ENCODE assay signal across 8 mouse cellular contexts in genomic region chrX:153723110-153723916, GRCm38 (mm10). TPM values are rescaled to one million over a fixed set of nuclear protein-coding genes. Genes with fewer than 3 reads are reported as not detected.
DNase-seq lines count a peak whose midpoint lies in the region; ATAC-seq lines count a peak whose summit lies in the region.

TSS of gene Nbdy (plus strand) at chrX:153723590.

- peak within 1 kb of the TSS; percentile 79 for H3K27ac ChIP-seq in hindbrain, embryonic 12.5 days
- peak within 1 kb of the TSS; percentile 80 for H3K27ac ChIP-seq in lung, embryonic 16.5 days (ENCODE audit: low read length)

- H3K4me3 ChIP-seq in hindbrain, embryonic 12.5 days, result peak within 1 kb of the TSS; percentile 46
- peak within 1 kb of the TSS; percentile 63 for H3K4me3 ChIP-seq in lung, embryonic 16.5 days (ENCODE audit: low read length)

- WGBS in hindbrain, embryonic 12.5 days, result 17% methylated on average over 32 of the region's 32 CpGs
- 13% methylated on average over 32 of the region's 32 CpGs for WGBS in lung, embryonic 16.5 days

- peak; percentile 73 for DNase-seq in R1 (ENCODE audit: low read depth, low spot score)
- peak; percentile 72 for DNase-seq in cerebellum, postnatal 14 days
- peak; percentile 15 to 25 for DNase-seq in frontal cortex, postnatal 25 days (ENCODE audit: low spot score in 2 of 2)
- peak; percentile 31 to 52 for DNase-seq in layer of hippocampus, postnatal 10 days (ENCODE audit: low spot score in 2 of 2)
- DNase-seq in ovary, adult 18-20 months (ENCODE audit: low spot score), result peak; percentile 21
- peak; percentile 46 for DNase-seq in thymus, postnatal 0 days (ENCODE audit: low spot score)

- peak within 1 kb of the TSS; percentile 69 for H3K9ac ChIP-seq in hindbrain, embryonic 12.5 days
- peak within 1 kb of the TSS; percentile 78 for H3K9ac ChIP-seq in lung, embryonic 16.5 days (ENCODE audit: low read length)

- H3K4me1 ChIP-seq in hindbrain, embryonic 12.5 days, result 0 out of 2 replicates have a peak, but pooled peaks cover 5% of the 10 kb centered on the region
- H3K4me1 ChIP-seq in lung, embryonic 16.5 days (replicated peaks; ENCODE audit: control insufficient read depth, insufficient read depth, low read length), result no peaks in the 10 kb centered on the region; the same call in 1 of the 2 replicates

- peak within 1 kb of the TSS; percentile 53 for H3K4me2 ChIP-seq in hindbrain, embryonic 12.5 days (replicated peaks)
- H3K4me2 ChIP-seq in lung, embryonic 16.5 days (ENCODE audit: low read depth, low read length), result peak within 1 kb of the TSS; percentile 61

- ATAC-seq in hindbrain, embryonic 12.5 days (ENCODE audit: low FRiP score), result peak; percentile 90
- peak; percentile 96 for ATAC-seq in lung, embryonic 16.5 days (ENCODE audit: low read depth)

- H3K27me3 ChIP-seq in hindbrain, embryonic 12.5 days, result no peaks in the 10 kb centered on the region
- H3K27me3 ChIP-seq in lung, embryonic 16.5 days (ENCODE audit: control insufficient read depth, insufficient read depth, low read depth, low read length), result no peaks in the 10 kb centered on the region

- H3K36me3 ChIP-seq in hindbrain, embryonic 12.5 days, result no peaks in the 10 kb centered on the region
- 0 out of 2 replicates have a peak, but pooled peaks cover 2% of the 10 kb centered on the region for H3K36me3 ChIP-seq in lung, embryonic 16.5 days (ENCODE audit: control insufficient read depth, insufficient read depth, low read length)

- no peaks in the 10 kb centered on the region for H3K9me3 ChIP-seq in hindbrain, embryonic 12.5 days (replicated peaks)
- H3K9me3 ChIP-seq in lung, embryonic 16.5 days (ENCODE audit: control insufficient read depth, low read length), result no peaks in the 10 kb centered on the region

RNA-seq across cellular contexts. Expression of gene Nbdy, which starts in this region (rescaled TPM):
- 87.4 and 91.6 TPM in 2 replicates for polyA plus RNA-seq in hindbrain, embryonic 12.5 days (2016; fragmentation: Nextera tagmentation; extraction: Ambion mirVana)
- 10 to 100 TPM; 59.7 to 67.0 TPM for total RNA-seq in layer of hippocampus, postnatal 10 days (2021)
- polyA plus RNA-seq in lung, embryonic 16.5 days (2015; fragmentation: Nextera tagmentation; extraction: Ambion mirVana), result 109 and 123 TPM in 2 replicates
- polyA plus RNA-seq in thymus, postnatal 0 days (2015; fragmentation: Nextera tagmentation; extraction: Ambion mirVana), result 98.5 and 98.8 TPM in 2 replicates

Comparison
In these comparisons a context has a peak if more than half of its experiments do, and no peak if none do; other contexts are left out.
1. Peak in every context shown above with its lines: DNase-seq, ATAC-seq, H3K4me3 ChIP-seq and H3K27ac ChIP-seq.
2. DNase-seq: peak in every context shown above with its lines; median percentile 73 in R1; 72 in cerebellum, postnatal 14 days; 46 in thymus, postnatal 0 days; 42 in layer of hippocampus, postnatal 10 days; 21 in ovary, adult 18-20 months; 20 in frontal cortex, postnatal 25 days.